Mouse (Mus musculus): ENCODE measurements around the gene Dus1l.
"Not testable (repeated sequence)": the region's sequence is repeated elsewhere in the genome, so short reads cannot be mapped to it uniquely, and the experiment has no call there.

Gene Dus1l

DNA sequence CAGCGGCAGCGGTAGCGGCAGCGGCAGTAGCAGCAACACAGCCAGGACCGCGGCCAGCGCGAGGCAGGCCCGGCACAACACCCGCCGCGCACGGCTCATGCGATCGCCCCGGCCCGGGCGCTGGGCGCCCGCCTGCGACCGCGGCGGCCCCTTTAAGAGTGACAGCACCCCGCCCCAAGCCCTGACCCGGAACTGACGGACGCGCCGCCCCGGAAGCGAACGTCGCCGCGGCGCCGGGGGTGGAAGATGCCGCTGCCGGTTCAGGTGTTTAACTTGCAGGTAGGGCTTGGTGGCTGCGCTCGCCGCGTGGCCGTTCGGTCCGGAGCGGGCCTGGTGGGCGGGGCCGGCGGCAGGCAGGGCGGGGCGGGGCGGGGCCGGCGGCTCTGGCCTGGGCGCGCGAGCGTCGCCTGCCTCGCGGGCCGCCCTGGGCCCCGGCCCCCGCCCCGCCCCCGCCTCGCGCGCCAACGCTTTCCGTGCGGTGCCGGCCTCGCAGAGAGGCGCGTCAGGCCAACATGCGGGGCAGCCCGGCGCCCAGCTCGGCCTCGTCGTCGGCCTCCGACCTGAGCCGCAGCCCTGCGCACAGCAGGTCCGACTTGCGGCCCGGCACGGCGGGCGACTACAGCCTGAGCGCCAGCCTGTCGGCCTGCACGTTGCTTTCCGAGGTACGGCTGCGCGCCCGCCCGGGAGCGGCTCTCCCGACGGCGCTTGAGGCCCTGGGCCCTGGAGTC lies 12.0 kb downstream of the Dus1l start, which contains the start of the genes Rfng and Gps1:
Gene Rfng (minus strand): TSS at position 144 of the 728 bp plus-strand sequence.
Gene Gps1 (plus strand): TSS at position 209 of the 728 bp plus-strand sequence.
- in situ Hi-C loops (cut with MboI; ENCODE audit: unreplicated experiment in 2 of 2): loop anchor here in 1 of 2 experiments (25.0 kb wide), 1 partner anchor 172 kb away; the partner anchor contains the start of genes Npb and Pcyt2

DNA sequence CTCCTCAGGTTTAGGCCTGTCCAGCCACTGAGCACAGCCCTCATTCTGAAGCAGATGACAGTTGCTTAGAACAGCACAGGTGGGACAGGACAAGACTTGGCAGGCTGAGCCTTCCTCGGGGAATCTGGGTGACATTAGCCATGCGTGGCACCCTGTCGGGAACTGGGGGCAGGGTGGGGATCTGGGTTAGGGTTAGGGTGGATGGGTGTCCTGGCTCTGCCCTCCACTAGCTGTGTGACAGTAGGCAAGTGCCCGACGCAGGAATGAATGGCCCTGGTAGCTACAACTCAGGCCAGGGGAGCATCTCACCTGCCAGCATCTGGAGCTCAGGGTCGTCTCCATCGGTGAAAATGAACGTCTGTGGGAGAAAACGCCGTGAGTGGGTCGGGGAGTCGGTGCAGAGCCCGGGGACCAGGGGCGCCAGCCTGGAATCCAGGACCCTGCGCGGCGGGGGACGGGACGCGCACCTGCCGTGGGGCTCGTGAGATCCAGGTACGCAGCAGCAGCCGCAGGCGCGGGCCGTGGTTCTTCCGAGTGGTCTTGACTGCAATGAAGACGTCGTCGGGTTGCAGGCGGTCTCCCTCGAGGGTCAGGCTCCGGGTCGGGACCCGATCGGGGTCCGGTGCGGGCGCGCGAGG lies 12.7 kb downstream of the Dus1l start:
- in situ Hi-C loops (cut with MboI; ENCODE audit: unreplicated experiment in 2 of 2): loop anchor here in 1 of 2 experiments (25.0 kb wide), 1 partner anchor 171 kb away; the partner anchor contains the start of genes Npb and Pcyt2

DNA sequence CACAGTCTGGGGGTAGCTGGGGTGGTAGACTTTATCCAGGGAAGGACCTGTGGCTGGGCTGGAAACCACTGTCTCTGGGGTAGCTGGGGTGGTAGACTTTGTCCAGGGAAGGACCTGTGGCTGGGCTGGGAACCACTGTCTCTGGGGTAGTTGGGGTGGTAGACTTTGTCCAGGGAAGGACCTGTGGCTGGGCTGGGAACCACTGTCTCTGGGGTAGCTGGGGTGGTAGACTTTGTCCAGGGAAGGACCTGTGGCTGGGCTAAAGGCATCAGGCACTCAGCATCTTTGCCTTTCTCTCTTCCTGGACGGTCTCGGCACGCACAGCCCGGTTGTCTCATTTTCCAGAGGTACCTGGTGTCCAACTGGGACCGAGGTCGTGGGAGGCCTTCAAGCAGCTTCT lies 14.8 kb downstream of the Dus1l start:
- in situ Hi-C loops (cut with MboI; ENCODE audit: unreplicated experiment in 2 of 2): loop anchor here in 1 of 2 experiments (25.0 kb wide), 1 partner anchor 169 kb away; the partner anchor contains the start of genes Npb and Pcyt2

DNA sequence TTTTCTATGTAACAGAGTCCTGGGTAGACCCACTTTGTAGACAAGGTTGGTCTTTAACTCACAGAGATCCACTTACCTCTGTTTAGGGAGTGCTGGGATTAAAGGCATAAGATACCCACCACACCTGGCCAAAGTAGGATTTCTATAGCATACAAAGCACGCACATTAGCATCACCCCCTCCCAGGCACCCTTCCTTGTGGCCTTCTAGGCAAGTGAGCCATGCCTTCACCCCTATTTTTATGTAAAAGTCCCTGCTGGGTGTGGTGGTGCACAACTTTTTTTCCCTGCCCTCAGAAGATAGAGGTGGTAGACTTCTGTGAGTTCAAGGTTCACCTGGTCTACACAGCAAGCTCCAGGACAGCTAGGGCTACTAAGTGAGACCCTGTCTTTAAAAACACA lies 16.3 kb downstream of the Dus1l start:
- in situ Hi-C loops (cut with MboI; ENCODE audit: unreplicated experiment in 2 of 2): loop anchor here (5.0 to 25.0 kb wide), 4 partner anchors 58 to 295 kb away; partner anchors contain the start of genes Mrpl12 (in 2 of the 2), Npb (in 1 of the 2), Pcyt2 (in 1 of the 2) and Rac3 (in 1 of the 2)

DNA sequence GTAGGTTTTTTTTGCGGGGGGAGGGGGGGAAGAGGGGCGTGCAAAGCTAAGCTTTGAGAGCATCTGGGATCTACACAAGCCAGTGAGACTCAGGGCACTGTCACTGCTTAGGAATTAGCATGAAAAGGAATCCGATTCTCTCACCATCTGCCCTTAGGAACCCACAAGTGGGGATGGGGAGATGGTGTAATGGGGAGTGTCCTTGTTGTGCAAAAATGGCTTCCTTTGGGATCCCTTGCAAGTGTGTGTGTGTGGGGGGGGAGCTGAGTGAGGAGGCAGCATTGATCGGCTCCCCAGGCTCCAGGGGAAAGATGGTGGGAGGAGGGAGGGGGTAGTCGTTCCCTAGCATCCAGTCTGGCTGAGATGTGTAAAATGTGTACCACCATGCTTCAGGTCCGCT lies 19.1 kb downstream of the Dus1l start:
- in situ Hi-C loops (cut with MboI; ENCODE audit: unreplicated experiment in 2 of 2): loop anchor here (5.0 to 25.0 kb wide), 4 partner anchors 55 to 292 kb away; partner anchors contain the start of genes Mrpl12 (in 2 of the 2), Npb (in 1 of the 2), Pcyt2 (in 1 of the 2) and Rac3 (in 1 of the 2)

DNA sequence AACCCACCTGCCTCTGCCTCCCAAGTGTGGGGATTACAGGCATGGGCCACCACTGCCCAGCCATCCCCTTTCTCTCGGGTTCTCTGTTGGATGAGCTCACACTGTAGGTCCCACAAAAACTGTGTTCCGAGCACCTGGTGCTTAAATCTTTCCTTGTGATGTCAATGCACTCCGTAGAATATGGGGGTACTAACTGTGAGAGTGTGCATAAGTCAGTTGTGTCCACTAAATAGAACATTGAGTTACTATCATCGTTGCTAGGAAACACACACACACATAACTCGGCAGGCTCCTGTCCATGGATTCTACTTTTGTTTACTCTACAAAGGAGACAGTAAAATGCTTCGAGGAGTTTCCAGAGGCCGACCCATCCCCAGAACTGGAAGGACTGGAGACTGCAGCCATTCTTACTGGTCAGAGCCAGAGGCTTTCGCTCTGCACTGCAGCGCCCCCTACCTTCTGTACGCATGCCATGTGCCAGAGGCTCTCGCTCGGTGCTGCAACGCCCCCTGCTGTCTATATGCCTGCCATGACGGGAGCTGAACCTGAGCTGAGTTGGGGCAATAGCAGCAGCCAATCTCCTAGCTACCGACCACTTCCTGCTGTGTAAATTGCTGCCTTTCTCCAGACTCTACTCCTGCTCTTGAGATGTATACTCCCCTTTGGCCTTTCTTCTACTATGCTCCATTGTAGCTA lies 20.3 kb downstream of the Dus1l start:
- in situ Hi-C loops (cut with MboI; ENCODE audit: unreplicated experiment in 2 of 2): loop anchor here (5.0 to 25.0 kb wide), 4 partner anchors 54 to 291 kb away; partner anchors contain the start of genes Mrpl12 (in 2 of the 2), Npb (in 1 of the 2), Pcyt2 (in 1 of the 2) and Rac3 (in 1 of the 2)

DNA sequence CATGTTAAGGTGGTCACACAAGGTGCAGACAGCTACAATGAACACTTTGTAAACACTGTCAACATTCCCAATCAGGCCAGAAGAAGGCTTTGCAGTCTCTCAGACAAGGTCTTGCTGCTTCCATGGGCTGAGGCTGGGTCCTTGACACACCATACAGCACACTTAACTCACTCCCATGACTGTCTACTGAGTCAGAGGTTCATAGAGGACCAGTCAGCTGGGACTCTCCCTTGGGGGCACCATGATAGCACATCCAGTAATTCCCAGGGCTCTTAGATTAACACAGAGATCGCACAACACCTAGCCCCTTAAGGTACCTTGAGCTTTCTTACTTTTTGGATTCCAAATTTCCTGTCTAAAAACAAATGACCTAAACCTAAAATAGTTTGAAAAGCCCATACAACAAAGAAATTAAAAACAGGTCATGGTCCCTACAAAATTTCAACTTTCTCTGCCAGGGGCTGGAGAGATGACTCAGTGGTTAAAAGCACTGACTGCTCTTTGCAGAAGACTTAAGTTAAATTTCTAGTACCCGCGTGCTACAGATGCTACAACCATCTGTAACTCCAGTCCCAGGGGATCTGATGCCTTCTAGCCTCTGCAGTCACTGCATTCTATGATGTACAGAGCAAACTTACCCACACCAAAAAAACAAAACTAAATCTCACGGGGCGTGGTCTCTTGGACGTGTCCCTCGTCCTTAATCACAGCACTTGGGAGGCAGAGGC lies 22.6 kb downstream of the Dus1l start:
- in situ Hi-C loops (cut with MboI; ENCODE audit: unreplicated experiment in 2 of 2): loop anchor here (5.0 to 10.0 kb wide), 3 partner anchors 46 to 289 kb away; partner anchors contain the start of genes Mrpl12 (in 2 of the 2), Dcxr (in 1 of the 2) and Sirt7 (in 1 of the 2)

DNA sequence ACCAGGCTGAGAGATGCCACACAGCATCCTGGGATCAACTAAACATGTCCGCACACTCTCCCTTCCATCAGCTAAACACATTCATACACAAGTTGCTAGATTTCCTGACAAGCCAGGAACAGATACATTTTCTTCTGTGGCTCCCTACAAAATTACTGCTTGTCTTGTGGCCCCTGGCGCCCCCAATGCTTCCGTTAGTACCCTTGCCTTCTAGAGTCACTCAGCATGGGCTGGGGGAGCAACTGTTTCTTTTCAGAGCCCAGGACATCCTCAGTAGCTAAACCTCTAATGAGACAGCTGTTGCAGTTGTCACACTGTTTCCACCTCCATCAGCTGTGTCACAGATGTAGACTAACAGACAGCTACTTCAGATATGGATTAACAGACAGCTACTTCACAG lies 23.5 kb downstream of the Dus1l start:
- in situ Hi-C loops (cut with MboI; ENCODE audit: unreplicated experiment in 2 of 2): loop anchor here (5.0 to 10.0 kb wide), 3 partner anchors 45 to 288 kb away; partner anchors contain the start of genes Mrpl12 (in 2 of the 2), Dcxr (in 1 of the 2) and Sirt7 (in 1 of the 2)

DNA sequence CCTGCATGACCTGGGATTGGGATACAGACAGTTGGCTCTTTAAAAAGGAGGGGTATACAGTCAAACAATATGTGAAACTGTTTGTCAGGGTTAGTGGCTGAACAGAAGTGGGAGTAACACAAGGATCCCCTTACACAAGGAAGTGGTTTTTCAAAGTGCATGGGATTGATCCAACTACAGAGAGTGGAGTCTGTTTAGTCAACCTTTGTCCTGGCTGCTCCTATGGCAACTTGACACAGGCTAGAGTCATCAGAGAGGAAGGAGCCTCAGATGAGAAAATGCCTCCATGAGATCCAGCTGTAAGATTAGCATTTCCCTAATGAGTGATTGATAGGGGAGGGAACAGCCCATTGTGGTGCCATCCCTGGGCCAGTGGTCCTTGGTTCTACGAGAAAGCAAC lies 28.0 kb downstream of the Dus1l start:
- in situ Hi-C loops (cut with MboI; ENCODE audit: unreplicated experiment in 2 of 2): no loop called here

DNA sequence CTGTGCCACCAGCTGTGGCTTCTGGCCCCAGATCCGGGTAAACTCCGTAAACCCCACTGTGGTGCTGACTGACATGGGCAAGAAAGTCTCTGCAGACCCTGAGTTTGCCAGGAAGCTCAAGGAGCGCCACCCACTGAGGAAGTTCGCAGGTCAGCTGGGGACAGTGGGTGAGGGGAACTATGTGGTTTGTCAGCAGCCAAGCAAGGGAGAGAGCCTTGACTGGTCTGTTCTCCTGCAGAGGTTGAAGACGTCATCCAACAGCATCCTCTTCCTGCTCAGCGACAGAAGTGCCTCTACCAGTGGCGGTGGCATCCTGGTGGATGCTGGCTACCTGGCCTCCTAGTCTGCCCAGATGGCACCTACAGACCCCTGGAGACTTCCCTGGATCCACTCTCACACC lies 29.2 kb downstream of the Dus1l start:
- in situ Hi-C loops (cut with MboI; ENCODE audit: unreplicated experiment in 2 of 2): not testable (repeated sequence)

DNA sequence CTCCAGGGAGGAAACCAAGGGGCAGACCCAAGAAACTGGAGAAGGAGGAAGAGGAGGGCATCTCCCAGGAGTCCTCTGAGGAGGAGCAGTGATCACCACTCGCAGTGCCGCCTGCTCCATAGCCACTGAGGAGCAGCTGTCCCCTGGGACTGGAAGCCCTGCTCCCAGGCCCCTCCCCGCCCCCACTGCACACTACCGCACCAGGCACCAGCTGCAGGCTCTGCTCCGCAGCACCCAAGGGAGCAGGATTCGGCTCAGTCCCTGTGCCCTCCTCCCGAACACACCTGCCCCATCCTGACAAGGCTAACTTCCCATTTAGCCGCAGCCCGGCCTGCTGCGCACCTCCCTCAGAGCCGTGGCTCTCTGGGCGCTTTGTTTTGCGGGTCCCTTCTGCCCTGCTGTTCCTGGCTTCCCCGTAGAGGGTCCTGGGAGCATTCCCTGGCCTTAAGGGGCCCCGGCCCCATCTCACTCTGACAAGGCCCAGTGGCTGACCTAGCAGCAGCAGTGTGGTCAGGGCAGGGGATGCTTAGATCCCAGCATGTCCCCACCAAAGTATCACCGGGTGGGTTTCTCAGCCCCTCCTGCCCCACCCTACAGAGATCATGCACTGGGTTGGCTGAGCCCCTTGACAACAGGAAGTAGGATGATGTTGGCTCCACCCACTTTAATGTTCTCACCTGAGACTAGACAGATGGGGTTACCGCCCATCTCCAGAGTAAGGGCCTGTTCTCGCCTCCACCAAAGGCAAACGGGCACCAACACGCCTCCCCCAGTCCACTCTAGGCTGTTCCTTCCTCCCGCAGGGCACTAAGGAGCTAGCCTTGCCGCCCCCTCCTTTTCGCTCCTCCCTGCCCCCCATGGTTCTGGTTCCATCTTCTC lies 32.8 kb downstream of the Dus1l start:
- in situ Hi-C loops (cut with MboI; ENCODE audit: unreplicated experiment in 2 of 2): not testable (repeated sequence)

DNA sequence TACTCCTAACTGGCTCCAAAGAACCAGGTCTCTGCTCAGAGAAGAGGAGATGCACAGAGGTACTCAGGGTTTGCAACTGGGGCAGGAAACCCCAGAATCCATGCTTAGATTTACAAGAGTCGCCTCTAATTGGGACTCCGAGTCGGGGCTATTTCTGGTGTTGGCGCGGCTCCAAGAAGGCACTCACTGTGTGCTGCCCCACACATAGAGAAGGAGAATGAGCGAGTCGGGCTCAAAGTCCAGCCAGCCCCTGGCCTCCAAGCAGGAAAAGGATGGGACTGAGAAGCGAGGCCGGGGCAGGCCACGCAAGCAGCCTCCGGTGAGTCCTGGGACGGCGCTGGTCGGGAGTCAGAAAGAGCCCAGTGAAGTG lies 33.5 kb downstream of the Dus1l start, which contains the start of gene Hmga1b:
Gene Hmga1b (plus strand): TSS at position 123 of the 370 bp plus-strand sequence.
- in situ Hi-C loops (cut with MboI; ENCODE audit: unreplicated experiment in 2 of 2): not testable (repeated sequence)

DNA sequence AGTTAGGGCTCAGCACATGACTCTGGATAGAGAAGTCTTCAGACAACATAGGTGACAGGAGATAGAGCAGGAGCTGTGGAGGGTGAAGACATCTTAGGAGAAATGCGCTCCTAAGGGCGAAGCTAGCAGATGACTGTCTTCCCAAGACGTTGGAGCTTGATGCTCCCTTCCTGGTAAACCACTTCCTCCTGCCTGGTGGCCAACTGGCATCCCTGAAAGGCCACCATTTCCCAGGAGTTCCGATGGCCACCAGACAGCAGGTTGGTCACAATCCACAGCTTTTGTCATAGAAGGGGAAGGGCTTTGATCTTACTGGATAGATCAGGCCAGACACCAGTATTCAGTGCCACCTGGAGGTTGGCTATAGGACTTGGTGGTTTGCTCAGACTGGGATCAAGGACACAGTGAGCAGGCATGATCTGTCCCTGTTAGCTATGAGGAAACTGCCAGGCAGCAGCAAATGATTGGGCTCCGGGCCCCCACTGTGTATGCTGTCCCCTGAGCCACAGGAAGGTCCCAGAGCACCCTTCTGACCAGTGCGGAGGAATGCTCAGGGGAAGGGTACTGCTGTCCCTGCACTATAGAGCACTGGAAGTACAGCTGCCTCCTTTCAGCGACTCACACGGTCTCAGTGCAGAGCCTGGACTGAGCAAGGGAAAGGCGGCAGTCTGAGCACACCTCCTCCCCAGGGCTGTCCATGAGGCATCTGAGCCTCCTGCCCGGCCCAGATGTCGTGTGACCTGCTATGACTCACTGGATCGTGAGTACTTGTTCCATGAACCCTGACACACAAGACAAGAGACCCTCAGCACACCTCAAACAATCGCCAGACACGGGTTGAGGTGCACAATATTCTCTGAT lies 34.2 kb downstream of the Dus1l start:
- in situ Hi-C loops (cut with MboI; ENCODE audit: unreplicated experiment in 2 of 2): no loop called here

DNA sequence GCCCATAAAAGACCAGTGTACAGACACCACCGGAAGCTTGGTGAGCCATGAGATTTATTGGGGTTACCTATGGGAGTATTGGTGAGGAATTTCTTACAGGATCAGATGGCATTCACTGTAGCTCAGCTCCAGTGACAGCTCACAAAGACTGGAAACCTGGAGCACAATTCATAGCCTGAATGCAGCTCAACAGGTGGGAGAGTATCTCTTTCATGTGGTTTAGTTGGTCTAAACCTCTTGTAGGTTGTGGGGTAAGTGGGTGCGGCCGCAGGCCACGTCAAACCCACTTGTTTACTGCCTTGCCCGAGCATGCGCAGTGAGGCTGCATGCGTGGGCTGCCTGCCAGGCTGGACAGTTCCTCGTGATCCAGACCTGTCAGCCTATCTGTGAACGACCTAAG lies 36.0 kb downstream of the Dus1l start:
- in situ Hi-C loops (cut with MboI; ENCODE audit: unreplicated experiment in 2 of 2): no loop called here

DNA sequence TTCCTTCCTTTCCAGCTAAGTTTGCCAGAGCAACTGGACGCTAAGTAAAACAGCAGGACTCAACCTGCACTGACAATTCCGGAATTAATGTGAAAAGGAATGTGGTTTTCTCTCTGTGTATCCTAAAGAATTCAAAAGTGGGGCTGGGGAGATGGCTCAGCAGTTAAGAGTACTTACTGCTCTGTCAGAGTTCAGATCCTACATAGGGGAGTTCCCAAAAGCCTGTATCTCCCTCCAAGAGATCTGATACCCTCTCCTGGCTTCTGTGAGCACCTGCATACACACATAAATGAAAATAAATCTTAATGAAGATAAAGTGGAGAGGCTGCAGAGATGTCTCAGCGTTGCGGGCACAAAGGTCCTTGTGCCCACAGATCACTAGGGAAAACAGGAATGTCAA lies 44.6 kb downstream of the Dus1l start:
- in situ Hi-C loops (cut with MboI; ENCODE audit: unreplicated experiment in 2 of 2): no loop called here

DNA sequence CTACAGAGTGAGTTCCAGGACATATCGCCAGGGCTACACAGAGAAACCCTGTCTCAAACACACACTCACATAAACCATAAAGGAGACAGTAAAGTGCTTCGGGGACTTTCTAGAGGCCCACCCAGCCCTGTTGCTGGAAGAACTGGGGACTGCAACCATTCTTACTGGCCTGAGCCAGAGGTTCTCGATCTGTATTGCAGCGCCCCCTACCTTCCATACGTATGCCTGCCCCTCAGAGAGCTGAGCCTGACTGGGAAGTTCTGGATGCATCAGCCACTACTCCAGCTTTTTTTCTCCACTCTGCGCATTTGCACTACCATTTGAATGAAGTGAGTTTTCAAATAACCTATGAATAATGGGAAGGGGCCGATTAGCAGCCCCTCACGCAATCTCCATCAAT lies 46.8 kb downstream of the Dus1l start:
- in situ Hi-C loops (cut with MboI; ENCODE audit: unreplicated experiment in 2 of 2): no loop called here

DNA sequence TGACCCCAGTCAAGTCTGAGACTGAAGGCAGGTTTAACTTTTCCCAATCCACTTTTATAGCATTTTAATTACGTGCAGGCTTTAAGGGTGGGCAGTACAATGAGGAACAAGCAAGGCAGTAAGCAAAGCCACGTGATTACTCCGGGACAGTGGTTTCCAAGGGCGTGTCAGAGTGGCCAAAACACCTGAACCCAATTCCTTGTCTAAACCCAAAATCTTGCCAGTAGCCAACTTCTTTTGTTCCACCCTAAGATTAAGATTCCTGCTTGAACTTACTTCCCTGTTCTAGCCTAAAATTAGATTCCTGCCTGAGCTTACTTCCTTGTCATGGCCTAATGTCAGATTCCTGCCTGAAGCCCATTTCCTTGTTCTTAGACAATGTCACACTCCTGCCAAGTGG lies 48.2 kb downstream of the Dus1l start:
- in situ Hi-C loops (cut with MboI; ENCODE audit: unreplicated experiment in 2 of 2): no loop called here
